Mouse (Mus musculus) heart, postnatal 10 days (tissue): Measurements from ENCODE around the gene Wdr60. TPM values are rescaled to one million over a fixed set of nuclear protein-coding genes. Genes with fewer than 3 reads are reported as not detected.

Experiments
- DNase-seq, 2 experiments: peaks; one replicate each; pipeline ENCODE4 v3.0.0; 2021
- intact Hi-C: fragments of 180-260 bp; cut with DNase I; formaldehyde crosslinking; loops from one replicate; pipeline ENCODE4 v1.15.1; 2025
- microRNA-seq, 2 experiments: library from miRNA; unstranded; fragments of <30 nt; microRNA quantifications; one replicate each; pipeline ENCODE4 v1.2.0; 2022
- total RNA-seq, 2 experiments: library from RNA; stranded (reverse); gene quantifications; 2 replicates each; pipeline ENCODE4 v1.2.3; 2021

The Wdr60 gene
- total RNA-seq, 2 experiments from 2014 or later: 2.6 to 3.3 TPM

GRCm38 (mm10) chr12:116196221-116196620 is 66.6 kb downstream of the Wdr60 start:
- intact Hi-C loops: no loop called here

GRCm38 (mm10) chr12:116194641-116195040 is 68.2 kb downstream of the Wdr60 start:
- no peak for DNase-seq
- intact Hi-C loops: no loop called here

More at GRCm38 (mm10) chr12:116196221-116196620, 66.6 kb downstream of the Wdr60 start:
- no peak for DNase-seq

- no peak for DNase-seq
- intact Hi-C loops: no loop called here
These were observed 68.9 kb downstream of the Wdr60 start for GRCm38 (mm10) chr12:116193952-116194351.

GRCm38 (mm10) chr12:116183212-116183935 is 79.4 kb downstream of the Wdr60 start:
- DNase-seq: no peak
- intact Hi-C loops: no loop called here

- intact Hi-C loops: no loop called here
- DNase-seq: no peak
These were observed 80.4 kb downstream of the Wdr60 start for GRCm38 (mm10) chr12:116182376-116182775.

GRCm38 (mm10) chr12:116181436-116182050 is 81.3 kb downstream of the Wdr60 start:
- intact Hi-C loops: no loop called here
- DNase-seq: no peak

GRCm38 (mm10) chr12:116176930-116177329 is 85.9 kb downstream of the Wdr60 start:
- intact Hi-C loops: no loop called here

GRCm38 (mm10) chr12:116169666-116170065 is 93.2 kb downstream of the Wdr60 start:
- peak; percentile 15 to 16 for DNase-seq
- intact Hi-C loops: no loop called here

More at GRCm38 (mm10) chr12:116176930-116177329, 85.9 kb downstream of the Wdr60 start:
- no peak for DNase-seq

- DNase-seq: no peak
- intact Hi-C loops: no loop called here
These were observed 97.5 kb downstream of the Wdr60 start for GRCm38 (mm10) chr12:116165368-116165767.

GRCm38 (mm10) chr12:116159695-116160094 is 103.1 kb downstream of the Wdr60 start:
- intact Hi-C loops: no loop called here

GRCm38 (mm10) chr12:116159223-116159622 is 103.6 kb downstream of the Wdr60 start:
- DNase-seq: no peak
- intact Hi-C loops: no loop called here

More at GRCm38 (mm10) chr12:116159695-116160094, 103.1 kb downstream of the Wdr60 start:
- no peak for DNase-seq

- no peak for DNase-seq
- intact Hi-C loops: no loop called here
These were observed 105.9 kb downstream of the Wdr60 start for GRCm38 (mm10) chr12:116156792-116157532.

Small RNA genes within 50 kb of the gene (microRNA-seq; reads per million reads assigned to microRNA genes)
- 0 reads per million in 2 experiments for gene Gm23190

Other genes starting within 250 kb of the Wdr60 start
- gene Zfp386, start 215.3 kb downstream of the Wdr60 start, total RNA-seq: 10 to 100 TPM; 33.1 to 33.3 TPM
- gene Vipr2, start 185.3 kb downstream of the Wdr60 start, total RNA-seq: 1 to 10 TPM; 2.1 to 3.0 TPM
- gene Gm11027, start 12.4 kb upstream of the Wdr60 start, total RNA-seq: not detected
- 10 to 100 TPM; 38.7 to 42.9 TPM for gene Esyt2, start 18.2 kb upstream of the Wdr60 start, total RNA-seq
- gene Ncapg2, start 142.4 kb upstream of the Wdr60 start, total RNA-seq: 10 to 100 TPM; 16.3 to 16.4 TPM
- under 1 TPM; 0.14 to 0.20 TPM for gene Ptprn2, start 222.7 kb upstream of the Wdr60 start, total RNA-seq